Mouse (Mus musculus) hindbrain, embryonic 11.5 days (tissue): ENCODE results near the gene Wfdc1. TPM values are rescaled to one million over a fixed set of nuclear protein-coding genes. Genes with fewer than 3 reads are reported as not detected.

Source experiments
- ATAC-seq: fragments of 200-750 bp; cut with Nextera tagmentation; 2 replicates; pipeline ENCODE4 v1.8.0; 2017; ENCODE audit warnings: mild to moderate bottlenecking, moderate TSS enrichment, moderate library complexity; ENCODE audit not compliant: low FRiP score
- DNase-seq: peaks from one replicate; pipeline ENCODE4 v3.0.0-alpha.2; 2015; ENCODE audit warnings: low spot score
- H3K27ac ChIP-seq: fragments of 300-500 bp; sonication (generic); 2 replicates; pipeline ENCODE4 v1.5.1; 2014; ENCODE audit warnings: mild to moderate bottlenecking, low read depth, low read length
- H3K27me3 ChIP-seq: fragments of 300-500 bp; sonication (generic); 2 replicates; pipeline ENCODE4 v1.6.1; 2014; ENCODE audit warnings: mild to moderate bottlenecking, low read length, moderate library complexity, mixed read lengths; ENCODE audit not compliant: control insufficient read depth, insufficient read depth
- H3K36me3 ChIP-seq: fragments of 300-500 bp; sonication (generic); 2 replicates; pipeline ENCODE4 v1.6.1; 2014; ENCODE audit warnings: mild to moderate bottlenecking, low read length, moderate library complexity, mixed read lengths; ENCODE audit not compliant: control insufficient read depth, insufficient read depth
- H3K4me1 ChIP-seq: fragments of 300-500 bp; sonication (generic); replicated peaks from 2 replicates; pipeline ENCODE4 v1.6.1; 2014; ENCODE audit warnings: low read length, mixed read lengths; ENCODE audit not compliant: control insufficient read depth, insufficient read depth
- H3K4me2 ChIP-seq: fragments of 300-500 bp; sonication (generic); replicated peaks from 2 replicates; pipeline ENCODE4 v1.6.1; 2014; ENCODE audit warnings: mild to moderate bottlenecking, low read depth, low read length
- H3K4me3 ChIP-seq: fragments of 300-500 bp; sonication (generic); 2 replicates; pipeline ENCODE4 v1.5.1; 2014; ENCODE audit warnings: low read depth, low read length
- H3K9ac ChIP-seq: fragments of 300-500 bp; sonication (generic); 2 replicates; pipeline ENCODE4 v1.6.1; 2014; ENCODE audit warnings: low read depth, low read length
- H3K9me3 ChIP-seq: fragments of 300-500 bp; sonication (generic); 2 replicates; pipeline ENCODE4 v1.6.1; 2016; ENCODE audit warnings: low read length; ENCODE audit not compliant: control insufficient read depth
- WGBS: fragments of 180-500 bp; shearing (Covaris S2); extraction: QIAGEN DNeasy Blood & Tissue Kit; methylation state at CpG from one replicate; pipeline ENCODE4 v1.1.7; 2014; 5-methylcytosine and 5-hydroxymethylcytosine counted together
- polyA plus RNA-seq: library from polyadenylated mRNA; unstranded; fragments of >200 nt; fragmentation: Nextera tagmentation; extraction: Ambion mirVana; gene quantifications from 2 replicates; pipeline ENCODE4 v1.2.1, GENCODE M21; 2014

Gene Wfdc1
- polyA plus RNA-seq, 1 experiment from 2014 or later: 3.6 TPM

- Histone ChIP-seq H3K27me3 (no peaks in the 10 kb centered on the region), H3K36me3 (no peaks in the 10 kb centered on the region), H3K4me2 (no peak overlapping the region), H3K9me3 (no peaks in the 10 kb centered on the region), H3K27ac (no peak overlapping the region), H3K9ac (no peak overlapping the region), H3K4me3 (no peak overlapping the region), H3K4me1 (peaks cover 4% of the 10 kb centered on the region; the same call in 1 of the 2 replicates)
- ATAC-seq: no peak
- WGBS: 89% methylated on average over 1 of the region's 1 CpGs
- DNase-seq: no peak
Measured at GRCm38 (mm10) chr8:119623744-119624143, 42.4 kb upstream of the Wfdc1 start.

- no peaks in the 10 kb centered on the region for H3K9me3 ChIP-seq
- no peak for DNase-seq
- H3K4me2 ChIP-seq: no peak overlapping the region
- ATAC-seq: no peak
- no peak overlapping the region for H3K27ac ChIP-seq
- H3K4me1 ChIP-seq: peaks cover 4% of the 10 kb centered on the region; the same call in 1 of the 2 replicates
- WGBS: 89% methylated on average over 7 of the region's 7 CpGs
- no peak overlapping the region for H3K9ac ChIP-seq
- H3K36me3 ChIP-seq: no peaks in the 10 kb centered on the region
- no peak overlapping the region for H3K4me3 ChIP-seq
- H3K27me3 ChIP-seq: no peaks in the 10 kb centered on the region
Measured at GRCm38 (mm10) chr8:119624916-119625315, 41.2 kb upstream of the Wfdc1 start.

GRCm38 (mm10) chr8:119625788-119626187 is 40.4 kb upstream of the Wfdc1 start:
- DNase-seq (no peak), ATAC-seq (no peak)
- Histone ChIP-seq H3K4me2 (no peak overlapping the region), H3K9ac (no peak overlapping the region), H3K27me3 (no peaks in the 10 kb centered on the region), H3K4me1 (peaks cover 6% of the 10 kb centered on the region; the same call in 1 of the 2 replicates), H3K4me3 (no peak overlapping the region), H3K36me3 (no peaks in the 10 kb centered on the region), H3K27ac (no peak overlapping the region), H3K9me3 (no peaks in the 10 kb centered on the region)
- WGBS: 80% methylated on average over 22 of the region's 22 CpGs

GRCm38 (mm10) chr8:119627199-119627598 is 39.0 kb upstream of the Wfdc1 start:
- no peaks in the 10 kb centered on the region for H3K9me3 ChIP-seq

GRCm38 (mm10) chr8:119627613-119628359 is 38.4 kb upstream of the Wfdc1 start:
- no peak overlapping the region for H3K4me2 ChIP-seq
- H3K9me3 ChIP-seq: no peaks in the 10 kb centered on the region
- no peak overlapping the region for H3K9ac ChIP-seq
- H3K4me3 ChIP-seq: no peak overlapping the region
- no peaks in the 10 kb centered on the region for H3K27me3 ChIP-seq
- 30% methylated on average over 10 of the region's 10 CpGs for WGBS
- H3K36me3 ChIP-seq: no peaks in the 10 kb centered on the region
- DNase-seq (no peak), ATAC-seq (no peak)
- H3K27ac ChIP-seq: no peak overlapping the region
- H3K4me1 ChIP-seq: peaks cover 6% of the 10 kb centered on the region

More at GRCm38 (mm10) chr8:119627199-119627598, 39.0 kb upstream of the Wfdc1 start:
- DNase-seq: no peak
- Histone ChIP-seq H3K4me1 (peaks cover 6% of the 10 kb centered on the region), H3K4me3 (no peak overlapping the region), H3K9ac (no peak overlapping the region), H3K36me3 (no peaks in the 10 kb centered on the region), H3K27ac (no peak overlapping the region), H3K27me3 (no peaks in the 10 kb centered on the region), H3K4me2 (no peak overlapping the region)
- ATAC-seq: no peak
- WGBS: 75% methylated on average over 7 of the region's 7 CpGs

- Histone ChIP-seq H3K36me3 (no peaks in the 10 kb centered on the region), H3K27me3 (no peaks in the 10 kb centered on the region), H3K4me1 (peaks cover 12% of the 10 kb centered on the region), H3K27ac (peak overlapping the region; percentile 59; the same call in 1 of the 2 replicates), H3K4me2 (no peak overlapping the region), H3K4me3 (no peak overlapping the region), H3K9ac (no peak overlapping the region), H3K9me3 (no peaks in the 10 kb centered on the region)
- WGBS: 32% methylated on average over 3 of the region's 3 CpGs
- DNase-seq: peak; percentile 73
- peak; percentile 81 for ATAC-seq
Measured at GRCm38 (mm10) chr8:119630841-119631240, 35.3 kb upstream of the Wfdc1 start.

GRCm38 (mm10) chr8:119632246-119632645 is 33.9 kb upstream of the Wfdc1 start:
- 88% methylated on average over 9 of the region's 9 CpGs for WGBS
- Histone ChIP-seq H3K27me3 (no peaks in the 10 kb centered on the region), H3K36me3 (no peaks in the 10 kb centered on the region), H3K9me3 (no peaks in the 10 kb centered on the region), H3K4me2 (no peak overlapping the region), H3K4me1 (peaks cover 12% of the 10 kb centered on the region), H3K9ac (no peak overlapping the region), H3K4me3 (no peak overlapping the region), H3K27ac (no peak overlapping the region)
- ATAC-seq (no peak), DNase-seq (no peak)

GRCm38 (mm10) chr8:119632909-119633308 is 33.3 kb upstream of the Wfdc1 start:
- Histone ChIP-seq H3K27ac (no peak overlapping the region), H3K9ac (no peak overlapping the region), H3K4me1 (peaks cover 10% of the 10 kb centered on the region), H3K4me2 (no peak overlapping the region), H3K27me3 (no peaks in the 10 kb centered on the region), H3K9me3 (no peaks in the 10 kb centered on the region), H3K36me3 (no peaks in the 10 kb centered on the region), H3K4me3 (no peak overlapping the region)
- DNase-seq (no peak), ATAC-seq (no peak)
- WGBS: 52% methylated on average over 29 of the region's 29 CpGs
